Comparison of ENCODE assay signal across 11 mouse cellular contexts in the genomic region with DNA sequence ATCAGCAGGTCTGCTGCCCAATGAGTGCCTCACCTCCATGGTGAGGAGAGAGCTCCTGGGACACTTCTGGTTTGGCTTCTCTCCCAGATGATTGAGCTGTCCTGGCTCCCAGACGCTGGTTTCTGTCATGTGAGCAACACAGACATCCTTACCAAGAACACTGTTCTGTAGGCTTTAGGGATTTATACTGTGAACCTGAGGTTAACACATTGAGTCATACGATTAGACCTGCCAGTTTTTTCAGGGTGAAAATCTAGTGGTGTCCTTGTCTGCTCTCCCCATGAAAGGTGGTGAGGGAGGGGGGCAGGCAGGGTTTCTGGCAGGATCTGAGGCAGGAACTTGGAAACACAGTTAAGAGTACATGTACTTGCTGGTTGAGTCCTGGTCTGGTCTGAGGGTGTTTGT. TPM values are rescaled to one million over a fixed set of nuclear protein-coding genes. Genes with fewer than 3 reads are reported as not detected.
DNase-seq lines count a peak whose midpoint lies in the region; ATAC-seq lines count a peak whose summit lies in the region.
"Had no signal": no experiment of that assay in that cellular context is flagged by ENCODE, and none has a peak within 500 bp of the region (broad histone marks: within the 10 kb centered on the region; RNA-seq: fewer than 3 reads in every experiment).

No protein-coding gene starts in this region.

- H3K4me2 ChIP-seq in kidney, embryonic 15.5 days: no peak overlapping the region
- no peak overlapping the region for H3K4me2 ChIP-seq in forebrain, embryonic 16.5 days (ENCODE audit: low read length)
- H3K4me2 ChIP-seq: hindbrain, embryonic 13.5 days had no signal

- no peak for ATAC-seq in kidney, embryonic 15.5 days (replicated peaks; ENCODE audit: low FRiP score)
- ATAC-seq in forebrain, embryonic 16.5 days: no peak

- H3K9me3 ChIP-seq in kidney, embryonic 15.5 days (replicated peaks): no peaks in the 10 kb centered on the region
- H3K9me3 ChIP-seq in heart, embryonic 10.5 days: no peaks in the 10 kb centered on the region
- H3K9me3 ChIP-seq in forebrain, embryonic 16.5 days (ENCODE audit: control insufficient read depth, low read length): no peaks in the 10 kb centered on the region
- H3K9me3 ChIP-seq: hindbrain, embryonic 13.5 days had no signal

- H3K36me3 ChIP-seq in kidney, embryonic 15.5 days: no peaks in the 10 kb centered on the region
- H3K36me3 ChIP-seq in heart, embryonic 10.5 days: peaks cover 2% of the 10 kb centered on the region; the same call in 1 of the 2 replicates
- no peaks in the 10 kb centered on the region for H3K36me3 ChIP-seq in forebrain, embryonic 16.5 days (ENCODE audit: control insufficient read depth, insufficient read depth)
- H3K36me3 ChIP-seq: hindbrain, embryonic 13.5 days had no signal

- no peaks in the 10 kb centered on the region for H3K27me3 ChIP-seq in kidney, embryonic 15.5 days
- H3K27me3 ChIP-seq in heart, embryonic 10.5 days (ENCODE audit: insufficient read depth, poor library complexity, severe bottlenecking): no peaks in the 10 kb centered on the region
- no peaks in the 10 kb centered on the region for H3K27me3 ChIP-seq in forebrain, embryonic 16.5 days (replicated peaks; ENCODE audit: control insufficient read depth, insufficient read depth, low read length)
- H3K27me3 ChIP-seq: hindbrain, embryonic 13.5 days had no signal

- WGBS in kidney, embryonic 15.5 days: 58% methylated on average over 2 of the region's 2 CpGs
- WGBS in heart, embryonic 10.5 days: 34% methylated on average over 2 of the region's 2 CpGs
- WGBS in forebrain, embryonic 16.5 days: 68% methylated on average over 2 of the region's 2 CpGs

- H3K27ac ChIP-seq in kidney, embryonic 15.5 days: peak overlapping the region; percentile 10; the same call in 1 of the 2 replicates
- H3K27ac ChIP-seq in heart, embryonic 10.5 days: peak overlapping the region; percentile 77
- no peak overlapping the region for H3K27ac ChIP-seq in forebrain, embryonic 16.5 days (ENCODE audit: low read length)
- H3K27ac ChIP-seq: hindbrain, embryonic 13.5 days; left cerebral cortex, adult 2 months had no signal

- H3K4me1 ChIP-seq in kidney, embryonic 15.5 days: peaks cover 51% of the 10 kb centered on the region
- H3K4me1 ChIP-seq in heart, embryonic 10.5 days: peaks cover 99% of the 10 kb centered on the region
- peaks cover 12% of the 10 kb centered on the region for H3K4me1 ChIP-seq in forebrain, embryonic 16.5 days (replicated peaks; ENCODE audit: control insufficient read depth, insufficient read depth, low read length)

- H3K9ac ChIP-seq in kidney, embryonic 15.5 days: no peak overlapping the region
- H3K9ac ChIP-seq in forebrain, embryonic 16.5 days (replicated peaks; ENCODE audit: low read depth, low read length): no peak overlapping the region
- H3K9ac ChIP-seq: hindbrain, embryonic 13.5 days had no signal

- no peak for DNase-seq in kidney, adult 9 months
- DNase-seq in adipocyte (ENCODE audit: low spot score): peak; percentile 55
- no peak for DNase-seq in heart, embryonic 10.5 days (ENCODE audit: low spot score)
- peak; percentile 33 for DNase-seq in lung, postnatal 10 days
- DNase-seq in ovary, adult 18-20 months (ENCODE audit: low spot score): no peak
- no peak for DNase-seq in embryo, embryonic 10.5 days (ENCODE audit: low spot score)
- DNase-seq: right cerebral cortex, postnatal 25 days had no signal

- H3K4me3 ChIP-seq in kidney, embryonic 15.5 days (replicated peaks): no peak overlapping the region
- no peak overlapping the region; the same call in 1 of the 2 replicates for H3K4me3 ChIP-seq in heart, embryonic 10.5 days
- H3K4me3 ChIP-seq in forebrain, embryonic 16.5 days (replicated peaks; ENCODE audit: low read length): no peak overlapping the region
- H3K4me3 ChIP-seq: hindbrain, embryonic 13.5 days; left cerebral cortex, adult 2 months had no signal

RNA-seq across cellular contexts. Expression of a gene that starts 54.3 kb away (rescaled TPM):
- polyA plus RNA-seq in kidney, embryonic 15.5 days (2015; fragmentation: Nextera tagmentation; extraction: Ambion mirVana): 9.0 and 9.4 TPM in 2 replicates
- polyA plus RNA-seq in heart, embryonic 10.5 days (2016; fragmentation: Nextera tagmentation; extraction: Ambion mirVana): 11.5 and 20.1 TPM in 2 replicates
- 28.1 and 29.7 TPM in 2 replicates for polyA plus RNA-seq in forebrain, embryonic 16.5 days (2015; fragmentation: Nextera tagmentation; extraction: Ambion mirVana)

Comparison
In these comparisons a context has a peak if more than half of its experiments do, and no peak if none do; other contexts are left out.
1. DNase-seq: peak in adipocyte (single experiment) and lung, postnatal 10 days (single experiment); none in kidney, adult 9 months (single experiment), heart, embryonic 10.5 days (single experiment), ovary, adult 18-20 months (single experiment) and embryo, embryonic 10.5 days (single experiment).